Mouse (Mus musculus): ENCODE data around the gene Vwa3b. TPM values are rescaled to one million over a fixed set of nuclear protein-coding genes. Genes with fewer than 3 reads are reported as not detected.

The Vwa3b gene
- not detected in 2 replicates for total RNA-seq (2015; ENCODE audit: low replicate concordance)
- not detected in 2 replicates for total RNA-seq (2017; ENCODE audit: low replicate concordance)

GRCm38 (mm10) chr1:37025962-37026686 is at the start of gene Vwa3b:
TSS of gene Vwa3b (plus strand) at chr1:37026596.
- ATAC-seq (replicated peaks; ENCODE audit: low FRiP score, poor library complexity, severe bottlenecking), result no peak

GRCm38 (mm10) chr1:36976770-36977169 is 49.6 kb upstream of the Vwa3b start:
- ATAC-seq (replicated peaks; ENCODE audit: low FRiP score, poor library complexity, severe bottlenecking), result no peak

DNA sequence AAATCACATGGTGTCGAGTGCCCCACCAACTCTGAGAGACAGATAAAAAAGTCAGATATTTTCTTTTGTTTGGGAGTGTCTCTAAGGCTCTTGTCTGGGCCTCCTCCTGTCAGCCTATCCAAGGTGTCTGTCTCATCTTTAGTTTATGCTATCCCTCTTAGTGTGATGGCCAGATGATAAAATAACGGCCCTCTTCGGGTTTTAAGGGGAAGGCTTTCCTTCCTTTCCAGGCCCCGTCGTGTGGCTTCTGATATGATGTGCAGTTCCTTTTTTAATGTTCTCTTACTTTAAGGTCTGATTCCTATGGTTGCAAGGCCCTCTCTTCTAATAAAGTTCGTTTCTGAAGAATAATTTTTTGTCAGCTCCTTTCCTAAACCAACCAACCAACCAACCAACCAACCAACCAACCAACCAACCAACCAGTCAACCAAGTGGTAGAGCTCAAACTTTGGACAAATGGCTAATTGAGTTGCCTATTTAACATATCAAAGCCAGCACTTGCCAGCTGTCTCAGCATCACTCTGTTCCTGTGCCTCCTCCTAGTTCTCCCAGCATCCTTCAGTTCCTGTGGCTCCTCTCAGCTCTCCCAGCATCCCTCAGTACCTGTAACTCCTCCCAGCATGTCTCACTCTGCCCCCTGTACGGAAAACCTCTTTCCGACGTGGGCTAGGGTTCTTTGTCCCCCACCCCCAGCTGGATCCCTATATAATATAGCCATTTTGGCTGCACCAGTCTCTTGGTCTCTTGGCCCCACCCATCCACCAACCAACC is 44.0 kb upstream of the Vwa3b start:
- no peak for ATAC-seq (replicated peaks; ENCODE audit: low FRiP score, poor library complexity, severe bottlenecking)

- no peak for ATAC-seq (replicated peaks; ENCODE audit: low FRiP score, poor library complexity, severe bottlenecking)
Observed at GRCm38 (mm10) chr1:36983754-36984153, 42.6 kb upstream of the Vwa3b start.

- no peak for ATAC-seq (replicated peaks; ENCODE audit: low FRiP score, poor library complexity, severe bottlenecking)
Observed at GRCm38 (mm10) chr1:36984406-36984805, 42.0 kb upstream of the Vwa3b start.

DNA sequence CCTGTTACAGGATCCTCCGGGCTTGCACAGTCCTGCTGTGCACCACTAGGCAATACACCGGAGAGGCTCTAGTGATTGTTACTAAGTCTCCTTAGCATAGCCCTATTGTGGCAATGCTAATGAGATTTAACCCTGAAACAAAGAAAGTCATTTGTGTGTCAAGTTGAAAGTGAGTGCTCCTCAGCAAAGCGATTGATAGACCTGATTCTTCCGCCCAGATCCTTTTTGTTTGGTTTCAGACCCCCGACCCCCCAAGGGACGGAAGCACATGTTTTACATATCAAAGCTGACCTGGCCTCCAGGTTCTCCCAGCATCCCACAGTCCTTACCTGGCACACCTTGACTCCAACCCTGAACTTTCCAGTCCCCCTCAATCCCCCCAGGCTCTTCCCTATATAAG is 40.5 kb upstream of the Vwa3b start:
- ATAC-seq (replicated peaks; ENCODE audit: low FRiP score, poor library complexity, severe bottlenecking), result no peak

DNA sequence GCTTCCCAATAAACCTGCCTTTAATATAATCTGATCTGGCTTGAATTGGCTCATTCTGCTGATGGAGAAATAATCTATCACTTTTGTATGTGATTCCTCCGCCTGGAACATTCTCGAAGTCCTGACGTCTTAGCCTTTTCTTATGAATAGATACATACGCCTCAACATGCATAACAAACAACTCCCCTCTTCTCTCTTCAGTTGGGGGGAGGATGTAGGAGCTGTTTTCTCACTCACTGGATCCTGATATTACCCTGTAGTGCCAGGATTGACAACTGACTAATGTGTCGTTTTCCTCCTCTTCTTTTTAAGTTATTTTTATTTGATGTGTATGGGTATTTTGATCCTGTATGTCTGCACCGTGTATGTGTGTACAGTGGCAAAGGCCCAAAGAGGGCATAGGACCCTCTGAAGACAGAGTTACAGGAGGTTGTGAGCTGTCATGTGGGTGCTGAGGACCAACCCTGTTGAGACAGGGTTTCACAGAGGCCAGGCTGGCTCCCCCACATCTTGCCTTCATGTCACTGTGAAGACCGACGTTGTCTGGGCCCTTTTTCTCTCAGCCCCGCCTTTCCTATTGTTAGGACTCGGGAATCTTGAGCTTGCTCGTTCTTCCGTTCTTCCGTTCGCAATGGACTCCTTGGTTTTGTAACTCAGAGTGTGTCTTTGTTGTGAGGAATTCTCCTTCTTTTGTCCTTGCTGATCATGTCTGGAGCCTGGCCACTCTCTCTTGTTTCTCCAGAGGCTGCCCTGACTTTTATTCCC is 39.8 kb upstream of the Vwa3b start:
- no peak for ATAC-seq (replicated peaks; ENCODE audit: low FRiP score, poor library complexity, severe bottlenecking)

- no peak for ATAC-seq (replicated peaks; ENCODE audit: low FRiP score, poor library complexity, severe bottlenecking)
Observed at GRCm38 (mm10) chr1:36987172-36988148, 38.9 kb upstream of the Vwa3b start.

GRCm38 (mm10) chr1:36988161-36988560 is 38.2 kb upstream of the Vwa3b start:
- ATAC-seq (replicated peaks; ENCODE audit: low FRiP score, poor library complexity, severe bottlenecking), result no peak

DNA sequence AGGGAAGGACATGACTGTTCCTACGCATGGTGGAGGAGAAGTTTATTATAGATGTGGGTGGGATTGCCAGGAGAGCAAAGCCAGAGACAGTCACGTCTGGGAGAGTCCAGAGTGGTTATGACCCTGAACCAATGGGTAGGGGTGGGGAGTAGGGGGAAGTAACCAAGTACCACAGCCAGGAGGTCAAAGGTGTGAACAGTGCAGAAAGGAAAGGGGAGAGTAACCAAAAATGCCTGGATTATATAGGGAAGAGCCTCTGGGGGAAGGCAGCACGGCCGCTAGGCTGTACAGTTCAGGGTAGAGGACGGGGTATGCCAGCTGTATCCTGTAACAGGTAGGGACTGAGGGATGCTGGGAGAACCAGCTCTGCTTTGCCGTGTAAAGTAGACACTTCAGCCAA is 37.8 kb upstream of the Vwa3b start:
- ATAC-seq (replicated peaks; ENCODE audit: low FRiP score, poor library complexity, severe bottlenecking), result no peak

GRCm38 (mm10) chr1:36994296-36994695 is 32.1 kb upstream of the Vwa3b start:
- no peak for ATAC-seq (replicated peaks; ENCODE audit: low FRiP score, poor library complexity, severe bottlenecking)

DNA sequence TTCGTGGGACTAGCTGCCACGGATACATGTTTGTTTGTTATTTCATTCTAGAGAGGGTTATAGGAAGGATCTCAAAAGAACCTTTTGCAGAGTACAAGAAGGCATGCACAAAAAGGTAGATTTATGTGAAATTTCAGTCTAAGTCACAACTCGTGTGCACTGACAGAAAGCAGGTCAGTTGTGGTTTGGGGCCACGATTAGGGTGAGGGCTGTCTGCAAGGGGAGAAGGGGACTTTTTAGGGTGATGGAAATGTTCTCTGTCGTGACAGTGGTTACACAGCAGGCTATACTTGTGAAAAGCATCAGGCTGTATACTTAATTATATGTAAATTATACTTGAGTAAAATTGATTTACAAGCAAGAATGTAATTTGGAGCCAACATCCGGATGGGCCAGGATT is 30.6 kb upstream of the Vwa3b start:
- no peak for ATAC-seq (replicated peaks; ENCODE audit: low FRiP score, poor library complexity, severe bottlenecking)

DNA sequence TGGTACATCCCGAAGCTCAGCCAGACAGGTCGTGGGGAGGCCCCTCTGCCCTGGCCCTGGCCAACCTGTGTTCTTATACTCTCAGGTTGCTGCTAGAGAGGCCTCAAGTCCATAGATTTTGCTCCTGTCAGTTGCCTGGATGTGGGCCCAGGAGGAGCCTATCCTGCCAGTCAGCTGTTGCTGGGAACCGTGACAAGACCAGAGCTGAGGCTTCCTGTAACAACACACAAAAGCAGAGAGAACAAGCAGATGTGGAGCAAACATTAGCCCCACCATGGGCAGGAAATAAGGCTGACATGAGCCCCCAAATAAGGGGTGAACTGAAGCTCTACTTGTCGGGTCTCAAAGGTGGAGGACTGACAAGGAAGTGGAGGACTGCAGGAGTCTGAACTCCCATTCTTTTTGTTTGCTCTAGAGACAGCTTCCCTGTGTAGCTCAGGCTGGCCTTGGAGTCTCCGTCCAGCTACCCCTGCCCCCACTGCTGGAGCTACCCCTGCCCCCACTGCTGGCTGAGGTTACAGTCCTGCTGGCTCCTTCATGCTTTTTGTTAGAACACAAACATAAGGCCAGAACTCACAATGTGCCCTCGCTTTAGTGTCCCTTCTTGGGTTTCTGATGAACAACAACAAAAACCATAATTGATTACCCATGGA is 29.7 kb upstream of the Vwa3b start:
- ATAC-seq (replicated peaks; ENCODE audit: low FRiP score, poor library complexity, severe bottlenecking), result no peak

DNA sequence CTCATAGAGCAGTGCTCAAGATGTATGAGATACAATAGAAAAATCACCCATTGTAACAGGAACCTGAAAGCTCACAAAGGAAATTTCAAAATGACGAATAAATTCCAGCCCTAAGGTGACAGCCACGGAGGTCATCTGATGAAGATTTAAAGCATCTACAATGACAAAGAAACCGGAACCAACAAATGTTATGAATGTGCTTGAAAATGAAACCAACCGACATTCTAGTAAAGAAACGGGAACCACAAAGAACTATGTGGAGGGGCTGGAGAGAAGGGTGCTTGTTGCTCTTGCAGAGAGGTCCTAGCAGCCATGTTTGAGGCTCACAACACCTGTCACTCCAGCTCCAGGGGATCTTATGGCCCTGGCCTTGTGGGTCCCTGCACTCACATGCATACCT is 26.1 kb upstream of the Vwa3b start:
- no peak for ATAC-seq (replicated peaks; ENCODE audit: low FRiP score, poor library complexity, severe bottlenecking)

DNA sequence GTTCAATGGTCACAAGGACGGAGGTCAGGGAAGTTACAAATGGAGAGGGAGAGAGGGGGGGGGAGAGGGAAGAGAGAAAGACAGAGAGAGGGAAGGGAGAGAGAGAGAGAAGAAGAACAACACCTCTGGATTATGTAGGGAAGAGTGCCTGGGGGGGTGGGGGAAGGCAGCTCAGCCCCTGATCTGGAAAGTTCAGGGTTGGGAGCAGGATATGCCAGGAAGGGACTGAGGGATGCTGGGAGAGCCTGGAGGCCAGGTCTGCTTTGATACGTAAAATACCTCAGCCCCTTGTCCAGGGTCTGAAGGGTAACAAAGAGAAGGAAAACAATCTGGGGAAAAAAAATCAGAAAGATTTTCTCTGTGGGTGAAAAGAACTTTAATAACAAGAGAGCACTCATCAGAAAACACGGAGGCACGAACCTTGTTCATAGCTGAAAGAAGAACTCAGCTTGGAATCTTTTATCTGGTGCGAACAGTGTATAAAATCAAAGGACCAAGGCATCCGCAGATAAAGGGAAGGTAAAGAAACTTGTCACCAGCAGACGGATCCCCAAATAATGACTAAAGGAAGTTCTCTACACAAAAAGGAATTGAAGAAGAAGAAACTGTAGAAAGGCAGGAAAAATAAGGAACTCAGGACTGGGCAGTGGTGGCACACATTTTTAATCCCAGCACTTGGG is 24.6 kb upstream of the Vwa3b start:
- ATAC-seq (replicated peaks; ENCODE audit: low FRiP score, poor library complexity, severe bottlenecking), result no peak

GRCm38 (mm10) chr1:37002316-37003008 is 23.9 kb upstream of the Vwa3b start:
- ATAC-seq (replicated peaks; ENCODE audit: low FRiP score, poor library complexity, severe bottlenecking), result no peak

DNA sequence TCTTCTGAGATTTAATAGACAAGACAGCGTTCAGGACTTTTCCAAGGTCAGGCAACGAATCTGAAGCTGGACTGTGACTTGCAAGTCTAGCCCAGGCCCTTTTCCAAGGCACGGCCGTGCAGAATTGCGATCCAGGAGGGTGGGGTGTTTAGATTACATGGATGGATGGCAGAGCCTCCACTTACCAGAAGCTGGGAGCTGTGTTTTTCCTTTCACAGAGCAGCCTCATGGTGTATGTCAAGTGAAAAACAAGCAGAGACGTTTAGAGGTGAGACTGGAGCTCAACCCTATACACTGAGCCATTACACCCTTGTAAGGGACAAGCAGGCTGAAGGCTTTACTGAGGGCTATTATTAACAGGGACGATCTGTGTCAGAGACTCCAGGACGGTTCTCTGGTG is 21.9 kb upstream of the Vwa3b start:
- no peak for ATAC-seq (replicated peaks; ENCODE audit: low FRiP score, poor library complexity, severe bottlenecking)

GRCm38 (mm10) chr1:37005036-37005435 is 21.4 kb upstream of the Vwa3b start:
- no peak for ATAC-seq (replicated peaks; ENCODE audit: low FRiP score, poor library complexity, severe bottlenecking)

Measured in erythroblast, adult 5-6 weeks (primary cell).